Mouse (Mus musculus) bone marrow, adult 2 months (tissue): ENCODE measurements around the gene Pawr.

Source experiments
- CTCF ChIP-seq: fragments of 200-500 bp; IDR thresholded peaks from 2 replicates; pipeline ENCODE4 v1.5.1; 2011; ENCODE audit warnings: low read length, control low read depth; ENCODE audit not compliant: control insufficient read depth, insufficient read depth
- POLR2A ChIP-seq: fragments of 200-500 bp; IDR thresholded peaks from 2 replicates; pipeline ENCODE4 v1.6.1; 2011; ENCODE audit warnings: low read depth, mild to moderate bottlenecking, control low read depth, low read length, borderline replicate concordance; ENCODE audit not compliant: control insufficient read depth

GRCm38 (mm10) chr10:108331784-108332561 is at the start of gene Pawr:
- TF ChIP-seq POLR2A: no peak
- no peak for TF ChIP-seq CTCF
